Mouse (Mus musculus) cerebellum, adult 18-20 months (tissue): ENCODE measurements around the gene Armcx1.
"Not testable (repeated sequence)": the region's sequence is repeated elsewhere in the genome, so short reads cannot be mapped to it uniquely, and the experiment has no call there.

Source experiments
- DNase-seq, 2 experiments: peaks; one replicate each; pipeline ENCODE4 v3.0.0; 2021

Armcx1 gene

DNA sequence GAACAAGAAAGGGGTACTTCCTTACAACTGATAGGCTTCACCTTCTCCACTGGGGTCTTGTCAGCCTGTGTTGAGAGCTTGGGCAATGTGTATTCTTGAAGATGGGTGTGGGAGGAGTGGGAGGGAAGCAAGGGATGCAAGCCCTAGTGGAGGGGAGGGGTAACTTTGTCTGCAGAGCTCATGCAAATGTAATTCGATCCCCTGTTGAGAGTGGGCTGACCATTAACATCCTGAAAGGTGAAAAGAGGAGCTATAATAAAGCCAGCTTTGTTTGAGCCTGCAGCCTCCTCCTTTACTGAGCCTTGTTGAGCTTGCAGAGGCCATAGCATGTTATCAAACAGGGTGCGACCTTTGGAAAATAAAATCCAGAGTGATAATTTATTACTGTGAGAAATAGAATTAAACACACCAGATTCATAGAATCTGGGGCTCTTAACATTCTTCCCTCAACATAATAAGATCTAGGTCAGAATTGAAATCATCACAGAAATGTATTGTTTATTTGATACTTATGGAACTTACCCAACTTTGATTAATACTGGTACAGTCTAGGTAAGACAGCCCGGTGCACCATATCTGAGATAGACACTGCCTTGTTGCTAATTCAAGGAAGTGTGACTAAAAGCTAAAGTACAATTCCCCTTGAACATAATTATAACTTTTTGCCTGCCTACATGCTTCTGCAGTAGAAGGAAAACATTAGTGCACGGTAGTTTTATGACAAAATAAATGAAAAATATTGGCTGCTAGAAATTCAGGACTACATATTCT, 45.9 kb downstream of the Armcx1 start:
- DNase-seq = not testable (repeated sequence)
